Mouse (Mus musculus) stomach, postnatal 0 days (tissue): ENCODE data around the gene Olfr520.

Experiments used
- CTCF ChIP-seq: IDR thresholded peaks from 2 replicates; pipeline ENCODE4 v1.5.1; 2016; ENCODE audit warnings: antibody characterized with exemption, low read depth, mild to moderate bottlenecking, moderate library complexity
- EP300 ChIP-seq: optimal IDR thresholded peaks from 2 replicates; pipeline ENCODE3; 2016; ENCODE audit warnings: antibody characterized with exemption

DNA sequence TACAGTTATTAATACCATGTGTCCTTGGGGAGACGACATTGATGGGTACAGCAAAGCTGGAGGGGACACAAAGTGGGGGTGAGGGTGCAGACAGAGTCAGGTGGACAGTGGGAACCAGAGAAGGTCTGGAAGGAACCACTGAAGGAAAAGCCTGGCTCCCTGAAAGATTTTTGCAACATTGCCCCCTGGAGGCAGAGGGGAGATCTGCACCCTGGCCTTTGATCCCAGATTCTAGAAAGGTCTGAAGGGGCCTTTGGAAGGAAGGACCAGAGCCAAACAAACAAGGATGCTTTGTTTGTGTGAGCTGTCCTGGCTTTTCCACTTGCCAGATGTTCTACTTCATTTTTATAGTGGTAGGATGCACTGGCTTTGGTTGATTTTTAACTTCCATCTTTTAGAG is 19.6 kb upstream of the Olfr520 start:
- TF ChIP-seq CTCF (peak; percentile 89), EP300 (no peak)
